Mouse (Mus musculus) kidney, adult 9 months (tissue): ENCODE results near the gene E130308A19Rik.
"Not testable (repeated sequence)": the region's sequence is repeated elsewhere in the genome, so short reads cannot be mapped to it uniquely, and the experiment has no call there.

Source experiments
- DNase-seq: peaks from one replicate; pipeline ENCODE4 v3.0.0; 2022

The E130308A19Rik gene

DNA sequence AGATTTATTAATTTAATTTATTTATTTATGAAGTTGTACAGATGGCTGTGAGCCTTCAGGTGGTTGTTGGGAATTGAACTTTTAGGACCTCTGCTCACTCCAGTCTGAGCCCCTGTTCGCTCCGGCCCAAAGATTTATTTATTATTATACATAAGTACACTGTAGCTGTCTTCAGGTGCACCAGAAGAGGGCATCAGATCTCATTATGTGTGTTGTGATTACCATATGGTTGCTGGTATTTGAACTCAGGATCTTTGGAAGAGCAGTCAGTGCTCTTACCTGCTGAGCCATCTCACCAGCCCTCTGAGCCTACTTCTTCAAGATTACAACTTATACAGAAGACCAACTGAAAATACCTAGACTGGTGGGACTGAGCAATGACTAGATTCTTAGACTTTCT is 167.6 kb downstream of the E130308A19Rik start:
- DNase-seq = not testable (repeated sequence)

DNA sequence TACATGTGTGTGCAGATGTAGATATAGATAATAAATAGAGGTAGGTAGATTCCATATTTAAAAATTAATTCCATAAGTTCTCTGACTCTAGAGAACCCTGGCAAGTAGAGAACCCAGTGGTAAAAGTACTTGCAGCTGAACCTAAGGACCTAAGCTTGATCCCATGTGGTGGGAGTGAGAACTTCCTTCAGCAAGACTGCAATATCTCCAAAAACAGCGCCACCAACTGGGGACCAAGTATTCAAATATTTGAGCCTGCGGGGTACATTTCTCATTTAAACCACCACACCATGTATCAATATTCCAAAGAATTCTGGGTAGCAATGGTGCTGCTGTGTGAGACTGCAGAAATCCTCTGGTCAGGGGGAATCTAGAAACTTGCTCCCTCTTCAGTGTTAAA is 168.1 kb downstream of the E130308A19Rik start:
- DNase-seq = no peak

GRCm38 (mm10) chr4:59795788-59796455 is 169.9 kb downstream of the E130308A19Rik start:
- DNase-seq = no peak

GRCm38 (mm10) chr4:59800181-59800580 is 174.2 kb downstream of the E130308A19Rik start:
- DNase-seq = no peak

GRCm38 (mm10) chr4:59801489-59801888 is 175.5 kb downstream of the E130308A19Rik start, which contains the start of gene Inip:
TSS of gene Inip (minus strand) at chr4:59801589.
- DNase-seq = no peak

GRCm38 (mm10) chr4:59802107-59802506 is 176.1 kb downstream of the E130308A19Rik start:
- DNase-seq = no peak

DNA sequence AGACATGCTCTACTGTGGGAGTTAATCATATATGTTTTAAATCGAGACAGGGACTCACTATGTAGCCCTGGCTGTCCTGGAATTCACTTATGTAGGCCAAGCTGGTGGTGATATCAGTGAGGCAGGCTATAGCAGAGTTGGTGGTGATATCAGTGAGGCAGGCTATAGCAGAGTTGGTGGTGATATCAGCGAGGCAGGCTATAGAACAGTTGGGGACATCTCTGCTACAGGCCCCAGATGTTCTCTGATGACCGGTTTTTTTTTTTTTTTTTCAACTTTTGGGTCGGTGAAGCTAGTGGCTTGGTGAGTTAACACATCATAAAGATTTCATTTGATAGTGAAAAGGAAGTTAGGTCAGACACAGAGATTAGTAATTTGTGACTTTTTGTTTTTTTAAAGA is 176.8 kb downstream of the E130308A19Rik start:
- no peak for DNase-seq

DNA sequence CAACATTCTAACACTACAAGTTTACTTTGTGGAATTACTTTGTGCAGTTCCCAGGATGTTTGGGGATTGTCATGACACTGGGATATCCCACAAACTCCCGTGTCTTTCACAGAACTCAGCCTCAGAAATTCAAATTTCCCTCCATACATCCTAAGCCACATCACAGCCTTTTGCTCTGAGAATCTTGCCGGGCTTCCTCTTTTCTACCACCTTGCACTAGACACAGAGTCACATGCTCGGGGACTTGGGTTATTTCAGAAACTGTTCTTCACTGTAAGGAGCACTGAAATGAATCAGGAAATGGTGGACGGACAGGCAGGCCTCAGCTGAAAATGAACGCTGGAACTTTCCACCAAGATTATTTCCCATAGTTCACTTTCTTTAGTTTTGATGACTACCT is 177.3 kb downstream of the E130308A19Rik start:
- no peak for DNase-seq

- DNase-seq = no peak
Measured at GRCm38 (mm10) chr4:59804754-59805153, 178.7 kb downstream of the E130308A19Rik start.

- DNase-seq = peak; percentile 90
Measured at GRCm38 (mm10) chr4:59805181-59805967, 179.4 kb downstream of the E130308A19Rik start, which contains the start of gene Snx30. TSS of gene Snx30 (plus strand) at chr4:59805840.

DNA sequence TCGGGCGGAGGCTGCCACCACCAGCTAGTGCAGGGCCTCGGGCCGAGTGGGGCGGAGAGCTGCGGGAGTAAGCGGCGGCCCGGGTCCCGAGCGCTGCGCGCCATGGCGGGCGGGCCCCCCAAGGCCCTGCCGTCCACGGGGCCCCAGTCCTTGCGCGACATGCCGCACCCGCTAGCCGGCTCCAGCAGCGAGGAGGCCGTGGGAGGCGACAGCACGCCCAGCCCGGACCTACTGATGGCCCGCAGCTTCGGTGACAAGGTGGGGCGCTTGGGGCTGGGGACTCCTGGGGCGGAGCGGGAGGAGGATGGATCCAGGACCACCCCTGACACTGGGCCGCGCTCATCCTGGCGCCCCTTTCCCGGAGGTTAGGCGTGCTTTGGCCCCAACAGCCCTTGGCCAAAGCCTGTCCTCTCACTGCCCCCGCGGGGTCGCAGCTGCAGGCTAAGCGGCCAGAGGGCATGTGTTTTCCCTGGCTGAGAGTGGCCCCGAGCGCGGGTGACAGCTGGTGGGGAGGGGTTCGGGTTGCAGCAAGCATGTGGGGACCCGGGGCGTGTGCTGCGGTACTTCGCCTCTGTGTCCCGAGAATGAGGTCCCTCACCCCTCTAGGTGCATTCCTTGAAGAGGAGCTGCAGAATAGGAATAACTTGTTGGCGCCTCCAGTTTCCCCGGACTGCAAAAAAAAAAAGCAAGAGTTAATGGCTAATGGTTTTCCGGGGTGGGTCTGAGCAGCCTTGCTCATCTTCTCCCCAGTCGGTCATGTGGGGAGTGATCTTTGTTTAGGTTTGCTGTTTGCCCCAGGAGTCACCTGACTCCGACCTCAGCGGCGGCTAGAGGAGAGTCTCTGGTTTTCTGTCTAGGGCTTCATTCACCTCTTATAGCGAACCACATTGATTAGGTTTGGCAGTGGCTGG is 180.2 kb downstream of the E130308A19Rik start:
- DNase-seq = peak; percentile 84

DNA sequence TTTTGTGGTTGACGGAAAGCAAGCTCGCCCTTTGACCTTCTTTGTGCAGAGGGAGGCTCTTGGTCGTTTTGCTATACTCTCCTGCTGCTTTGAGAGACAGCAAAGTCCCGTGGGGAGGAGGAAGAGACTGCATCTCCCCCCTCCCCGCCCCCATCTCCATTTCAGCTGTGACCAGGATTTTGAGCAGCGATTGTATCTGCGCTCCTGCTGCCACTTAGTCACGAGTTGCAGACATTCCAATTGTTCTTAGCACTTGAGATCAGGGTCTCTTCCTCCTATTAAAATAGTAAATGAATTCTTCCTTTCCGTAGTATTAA is 180.8 kb downstream of the E130308A19Rik start:
- no peak for DNase-seq

GRCm38 (mm10) chr4:59807521-59807920 is 181.5 kb downstream of the E130308A19Rik start:
- DNase-seq = no peak

DNA sequence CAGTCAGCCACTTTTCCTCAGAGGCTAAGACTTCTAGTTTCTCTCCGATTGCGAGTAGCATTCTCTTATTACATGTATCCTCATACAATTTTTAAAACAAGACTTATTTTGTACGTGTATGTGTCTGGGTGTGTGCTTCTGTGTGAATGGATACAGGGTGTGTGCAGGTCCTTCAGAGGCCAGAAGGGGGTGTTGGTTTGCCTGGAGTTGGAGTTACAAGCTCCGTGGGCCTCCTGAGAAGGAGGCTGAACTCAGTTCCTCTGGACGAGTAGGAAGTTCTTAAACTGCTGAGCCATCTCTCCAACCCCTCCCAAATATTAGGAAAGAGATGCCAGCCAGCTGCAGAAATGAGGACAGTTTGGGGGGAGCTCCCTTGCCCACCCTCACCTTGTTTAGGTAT is 182.4 kb downstream of the E130308A19Rik start:
- peak; percentile 40 for DNase-seq
